Mouse (Mus musculus) large intestine, adult 2 months (tissue): ENCODE measurements around the gene Fam129b. TPM values are rescaled to one million over a fixed set of nuclear protein-coding genes. Genes with fewer than 3 reads are reported as not detected.

Experiments used
- DNase-seq: peaks from one replicate; pipeline ENCODE4 v3.0.0-alpha.2; 2012; ENCODE audit warnings: low read depth, low spot score
- WGBS: fragments of 180-500 bp; shearing (Covaris S2); methylation state at CpG from one replicate; pipeline ENCODE4 v1.1.7; 2018; 5-methylcytosine and 5-hydroxymethylcytosine counted together
- polyA plus RNA-seq: library from polyadenylated mRNA; depleted of rRNA; stranded (reverse); fragments of >200 nt; gene quantifications from 2 replicates; pipeline ENCODE4 v1.2.3, GENCODE M21; 2012

The Fam129b gene
- polyA plus RNA-seq, 1 experiment, result 28.7 TPM

- DNase-seq, result no peak
- WGBS, result 90% methylated on average over 4 of the region's 4 CpGs
These were observed 84.4 kb downstream of the Fam129b start for GRCm38 (mm10) chr2:32960273-32960672.

GRCm38 (mm10) chr2:32961192-32961995, 85.5 kb downstream of the Fam129b start, which contains the start of the genes Rpl12 and Lrsam1:
Gene Rpl12 (plus strand): TSS chr2:32961559.
Gene Lrsam1 (minus strand): TSS chr2:32961614.
- 2% methylated on average over 55 of the region's 55 CpGs for WGBS
- DNase-seq, result no peak

- WGBS, result 2% methylated on average over 33 of the region's 33 CpGs
These were observed 86.4 kb downstream of the Fam129b start for GRCm38 (mm10) chr2:32962062-32962874.

DNA sequence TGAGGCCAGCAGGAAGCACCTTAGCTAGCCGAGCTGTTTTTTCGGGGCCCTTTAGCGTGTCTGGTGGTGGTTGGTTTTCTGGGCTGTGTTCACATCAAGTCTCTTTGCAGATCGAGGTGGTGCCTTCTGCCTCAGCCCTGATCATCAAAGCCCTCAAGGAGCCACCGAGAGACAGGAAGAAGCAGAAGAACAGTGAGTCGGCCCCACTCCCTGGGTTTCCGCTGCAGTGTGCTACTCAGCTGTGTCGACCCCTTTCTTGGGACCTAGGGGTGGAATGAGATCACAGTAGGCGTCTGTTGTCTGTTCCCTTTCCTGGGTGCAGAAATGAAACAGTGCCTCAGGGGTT, 86.9 kb downstream of the Fam129b start:
- WGBS, result 7% methylated on average over 9 of the region's 9 CpGs

More at GRCm38 (mm10) chr2:32962062-32962874, 86.4 kb downstream of the Fam129b start:
- DNase-seq, result no peak

GRCm38 (mm10) chr2:32963544-32963943, 87.6 kb downstream of the Fam129b start:
- no peak for DNase-seq
- WGBS, result 31% methylated on average over 4 of the region's 4 CpGs

More for the DNA sequence above, 86.9 kb downstream of the Fam129b start:
- DNase-seq, result no peak

GRCm38 (mm10) chr2:32963981-32964380, 88.1 kb downstream of the Fam129b start:
- 55% methylated on average over 1 of the region's 1 CpGs for WGBS
- DNase-seq, result no peak

- DNase-seq, result no peak
- 33% methylated on average over 10 of the region's 10 CpGs for WGBS
These were observed 88.9 kb downstream of the Fam129b start for GRCm38 (mm10) chr2:32964659-32965457.

DNA sequence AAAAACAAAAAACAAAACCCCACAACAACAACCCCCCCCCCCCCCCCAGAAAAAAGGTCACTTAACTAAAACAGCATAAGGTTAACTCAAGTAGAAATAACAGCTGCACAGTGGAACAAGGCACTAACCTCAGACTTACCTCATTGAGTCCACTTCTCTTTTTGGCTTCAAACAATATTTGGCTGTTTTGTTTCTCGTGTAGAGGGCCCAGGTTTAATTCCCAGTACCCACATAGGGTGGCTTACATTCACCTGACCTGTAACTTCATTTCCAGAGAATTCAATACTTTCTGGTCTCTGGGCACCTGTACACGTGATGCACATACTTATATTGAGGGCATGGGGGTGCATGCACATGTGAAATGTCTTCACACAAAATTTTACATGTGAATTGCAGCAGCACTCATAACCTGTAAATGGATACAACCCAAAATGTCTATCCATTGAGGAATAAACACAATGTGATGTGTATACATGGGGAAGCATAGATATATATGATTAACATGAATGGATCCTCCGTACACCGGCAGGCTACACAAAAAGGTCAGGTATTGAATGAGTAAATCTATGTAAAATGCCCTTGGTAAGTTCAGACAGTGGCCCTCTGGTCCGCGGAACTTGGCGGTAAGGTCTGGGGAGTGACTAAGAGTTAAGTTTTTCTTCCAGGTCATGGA, 89.7 kb downstream of the Fam129b start:
- 13% methylated on average over 7 of the region's 7 CpGs for WGBS
- no peak for DNase-seq

DNA sequence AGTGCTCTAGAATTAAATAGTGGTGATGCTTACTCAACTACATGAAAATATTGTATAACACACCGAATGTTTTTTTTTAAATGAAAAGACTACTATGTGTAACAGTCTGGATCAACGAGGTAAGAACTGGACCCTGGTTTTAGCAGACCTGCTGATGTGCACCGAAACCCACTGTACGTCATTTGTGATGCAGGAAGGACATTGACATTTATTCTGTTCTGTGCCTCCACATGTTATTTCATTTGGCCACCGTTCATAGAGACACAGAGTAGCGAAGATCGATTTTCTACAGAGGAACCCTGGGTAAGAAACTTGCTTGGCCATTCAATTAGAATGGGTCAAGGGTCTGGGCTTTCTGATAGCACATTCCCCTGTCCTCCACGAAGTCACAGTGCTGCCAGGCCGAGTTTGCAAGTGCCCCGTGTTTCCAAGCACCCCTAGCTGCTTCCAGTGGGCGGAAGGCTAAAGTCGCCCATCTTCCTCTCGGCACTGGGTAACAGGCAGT, 90.3 kb downstream of the Fam129b start:
- DNase-seq, result no peak
- WGBS, result 5% methylated on average over 13 of the region's 13 CpGs

DNA sequence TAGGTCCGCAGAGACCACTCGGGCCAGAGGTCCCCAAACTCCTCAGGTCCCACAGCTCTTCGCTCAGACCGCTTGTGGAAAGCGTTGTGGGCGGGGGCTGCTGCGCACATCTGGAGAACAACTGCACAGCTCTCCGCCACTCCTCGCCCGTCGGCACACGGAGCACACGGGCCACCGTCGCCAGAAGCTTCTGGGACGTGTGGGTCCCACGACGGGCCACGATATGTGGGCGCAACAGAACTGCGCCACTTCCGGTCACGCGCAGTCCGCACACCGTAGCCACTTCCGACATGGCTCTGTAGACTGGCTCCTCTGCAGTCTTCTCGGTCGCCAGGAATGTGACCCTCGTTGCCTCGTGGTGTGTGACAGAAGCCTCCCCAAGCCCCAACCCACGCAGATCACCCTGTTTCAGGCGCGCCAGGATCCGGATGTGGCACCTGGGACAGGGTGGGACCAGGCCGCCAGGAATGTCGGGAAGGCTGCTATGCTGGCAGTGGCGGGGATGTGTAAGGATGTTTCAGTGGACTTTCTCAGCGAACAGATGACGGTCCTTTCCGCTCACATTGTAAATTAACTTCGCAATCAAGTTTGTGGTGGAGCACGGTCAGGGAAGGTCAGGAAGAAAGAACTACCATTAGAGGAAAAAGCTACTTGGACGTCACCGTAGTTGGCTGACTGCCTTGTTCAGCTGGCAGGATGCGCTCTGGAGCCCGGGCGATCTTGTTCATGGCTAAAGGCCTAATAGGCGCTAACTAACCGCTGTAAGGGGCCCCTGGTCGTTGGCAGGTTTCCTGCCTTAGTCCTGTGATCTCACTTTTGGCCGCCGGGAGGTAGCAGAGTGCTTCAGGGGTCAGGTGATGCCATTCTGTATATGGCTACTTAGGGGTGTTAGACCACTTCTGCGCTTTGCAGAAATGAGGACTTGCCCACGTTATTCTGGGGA, 91.0 kb downstream of the Fam129b start:
- no peak for DNase-seq
- WGBS, result under 1% methylated on average over 55 of the region's 55 CpGs

DNA sequence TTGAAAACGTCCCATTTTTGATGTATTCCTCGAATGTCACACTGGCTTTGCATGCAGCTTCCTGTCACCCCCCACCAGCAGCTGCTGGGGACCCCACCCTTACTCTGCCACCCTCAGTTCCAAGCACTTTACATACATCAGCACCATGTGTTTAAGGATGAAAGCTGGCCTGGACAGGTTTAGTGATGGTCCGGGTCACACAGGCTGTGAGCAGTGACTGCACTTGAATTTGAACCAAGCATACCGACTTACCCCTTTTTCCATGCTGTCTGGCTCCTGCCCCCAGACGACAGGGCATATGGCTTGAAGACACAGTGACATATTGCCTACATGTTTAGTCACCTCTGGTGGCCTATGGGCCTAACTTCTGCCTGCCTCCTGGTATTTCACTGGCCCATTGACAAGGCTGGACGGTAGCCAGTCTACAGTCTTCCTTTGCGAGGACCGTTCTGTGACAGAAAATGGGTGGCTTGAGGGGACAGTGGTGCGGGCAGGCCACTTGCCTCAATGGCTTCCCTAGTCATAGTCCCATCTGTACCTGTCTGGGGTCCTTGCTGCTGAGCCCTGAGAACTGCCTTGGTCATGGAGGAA, 92.2 kb downstream of the Fam129b start:
- 79% methylated on average over 9 of the region's 9 CpGs for WGBS
- DNase-seq, result no peak

DNA sequence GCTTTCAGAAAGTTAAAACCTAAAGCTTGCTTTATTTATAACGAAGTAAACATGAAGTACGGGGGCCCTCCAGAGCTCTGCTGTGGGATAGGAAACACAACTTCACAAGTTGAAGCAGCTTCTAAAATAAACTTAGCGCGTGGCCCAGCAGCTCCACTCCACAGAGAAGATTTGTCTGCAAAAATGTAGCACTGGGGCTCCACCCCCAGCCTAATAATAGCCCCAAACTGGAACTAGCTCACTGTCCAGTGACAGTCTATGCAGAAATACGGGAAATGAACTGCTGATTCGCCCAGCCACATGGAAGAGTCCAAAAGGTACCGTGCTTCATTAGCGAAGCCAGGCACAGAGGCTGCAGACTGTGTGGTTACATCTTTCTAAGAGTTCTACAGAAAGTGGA, 93.4 kb downstream of the Fam129b start:
- no peak for DNase-seq
- WGBS, result 68% methylated on average over 8 of the region's 8 CpGs

GRCm38 (mm10) chr2:32971235-32971634, 95.3 kb downstream of the Fam129b start:
- 61% methylated on average over 9 of the region's 9 CpGs for WGBS
- DNase-seq, result no peak

GRCm38 (mm10) chr2:32974216-32974615, 98.3 kb downstream of the Fam129b start:
- DNase-seq, result no peak
- WGBS, result 91% methylated on average over 8 of the region's 8 CpGs
